Comparison of ENCODE assay signal across 27 mouse cellular contexts in the genomic region with DNA sequence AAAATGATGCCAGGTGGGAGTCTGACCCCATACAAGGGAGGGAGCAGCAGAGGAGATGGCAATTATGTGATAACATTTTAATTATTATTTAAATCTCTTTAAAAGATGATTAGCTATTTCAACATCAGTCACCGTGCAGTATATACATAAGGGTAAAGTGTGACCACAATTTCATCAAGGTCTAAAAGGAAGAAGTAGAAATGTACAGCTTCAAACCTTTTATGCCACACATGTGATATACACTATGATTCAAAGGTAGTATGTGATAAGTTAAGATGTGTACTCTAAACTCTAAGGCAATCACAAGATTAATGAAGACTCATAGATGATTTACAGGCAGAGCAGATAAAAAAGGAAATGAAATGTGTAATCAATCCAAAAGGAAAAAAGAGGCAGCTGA. TPM values are rescaled to one million over a fixed set of nuclear protein-coding genes. Genes with fewer than 3 reads are reported as not detected.
"Had no signal": no experiment of that assay in that cellular context is flagged by ENCODE, and none has a peak within 500 bp of the region (broad histone marks: within the 10 kb centered on the region; RNA-seq: fewer than 3 reads in every experiment).

No protein-coding gene starts in this region.

- H3K9ac ChIP-seq: heart, embryonic 12.5 days; hindbrain, embryonic 12.5 days; hindbrain, embryonic 14.5 days; kidney, embryonic 15.5 days; limb, embryonic 13.5 days; limb, embryonic 15.5 days; liver, embryonic 12.5 days had no signal

- H3K9me3 ChIP-seq: heart, embryonic 12.5 days; hindbrain, embryonic 10.5 days; hindbrain, embryonic 12.5 days; kidney, embryonic 15.5 days; limb, embryonic 13.5 days; limb, embryonic 15.5 days; liver, embryonic 12.5 days had no signal

- H3K4me2 ChIP-seq: heart, embryonic 12.5 days; hindbrain, embryonic 12.5 days; hindbrain, embryonic 14.5 days; kidney, embryonic 15.5 days; limb, embryonic 13.5 days; limb, embryonic 15.5 days; liver, embryonic 12.5 days had no signal

- H3K36me3 ChIP-seq: heart, embryonic 12.5 days; hindbrain, embryonic 10.5 days; hindbrain, embryonic 12.5 days; kidney, embryonic 15.5 days; limb, embryonic 13.5 days; limb, embryonic 15.5 days; liver, embryonic 12.5 days had no signal

- H3K4me3 ChIP-seq: gastrocnemius, adult 2 months; heart, embryonic 12.5 days; hindbrain, embryonic 10.5 days; hindbrain, embryonic 12.5 days; kidney, embryonic 15.5 days; limb, embryonic 13.5 days; limb, embryonic 15.5 days; liver, embryonic 12.5 days had no signal

- ATAC-seq: hindbrain, embryonic 16.5 days; inflammation-experienced regulatory T-cells, adult 6 months; liver, embryonic 12.5 days had no signal

- H3K27ac ChIP-seq: gastrocnemius, adult 2 months; hindbrain, embryonic 10.5 days; hindbrain, embryonic 12.5 days; hindbrain, embryonic 14.5 days; kidney, embryonic 15.5 days; kidney, postnatal 0 days; limb, embryonic 13.5 days; limb, embryonic 15.5 days; liver, embryonic 12.5 days had no signal

- DNase-seq: gastrocnemius, adult 2 months; gastrocnemius, postnatal 10 days; gastrocnemius, postnatal 25 days; heart, adult 18-20 months; heart, postnatal 10 days; heart, postnatal 4 days; kidney, adult 11 months; kidney, adult 2 months; kidney, adult 9 months; kidney, postnatal 14 days; kidney, postnatal 36 days; layer of hippocampus, adult 9-11 months; layer of hippocampus, postnatal 36 days; left cerebral cortex, postnatal 4 days had no signal

- H3K27me3 ChIP-seq: heart, embryonic 12.5 days; hindbrain, embryonic 12.5 days; kidney, embryonic 15.5 days; limb, embryonic 13.5 days; limb, embryonic 15.5 days; liver, embryonic 12.5 days had no signal

- H3K4me1 ChIP-seq: heart, embryonic 12.5 days; hindbrain, embryonic 10.5 days; hindbrain, embryonic 12.5 days; kidney, embryonic 15.5 days; limb, embryonic 13.5 days; limb, embryonic 15.5 days; liver, embryonic 12.5 days had no signal

RNA-seq across cellular contexts. Expression of gene Fabp1, which starts 19.0 kb away (rescaled TPM):
- polyA plus RNA-seq: frontal cortex, adult 2 months; heart, embryonic 14.5 days; hindbrain, embryonic 10.5 days; hindbrain, embryonic 12.5 days; hindbrain, embryonic 14.5 days; hindbrain, embryonic 16.5 days; inflammation-experienced regulatory T-cells, adult 6 months had no signal
